Mouse (Mus musculus) right cerebral cortex, postnatal 4 days (tissue): ENCODE data around the gene Inhbb.

Source experiments
- DNase-seq: peaks from one replicate; pipeline ENCODE4 v3.0.0-alpha.2; 2022

The Inhbb gene

DNA sequence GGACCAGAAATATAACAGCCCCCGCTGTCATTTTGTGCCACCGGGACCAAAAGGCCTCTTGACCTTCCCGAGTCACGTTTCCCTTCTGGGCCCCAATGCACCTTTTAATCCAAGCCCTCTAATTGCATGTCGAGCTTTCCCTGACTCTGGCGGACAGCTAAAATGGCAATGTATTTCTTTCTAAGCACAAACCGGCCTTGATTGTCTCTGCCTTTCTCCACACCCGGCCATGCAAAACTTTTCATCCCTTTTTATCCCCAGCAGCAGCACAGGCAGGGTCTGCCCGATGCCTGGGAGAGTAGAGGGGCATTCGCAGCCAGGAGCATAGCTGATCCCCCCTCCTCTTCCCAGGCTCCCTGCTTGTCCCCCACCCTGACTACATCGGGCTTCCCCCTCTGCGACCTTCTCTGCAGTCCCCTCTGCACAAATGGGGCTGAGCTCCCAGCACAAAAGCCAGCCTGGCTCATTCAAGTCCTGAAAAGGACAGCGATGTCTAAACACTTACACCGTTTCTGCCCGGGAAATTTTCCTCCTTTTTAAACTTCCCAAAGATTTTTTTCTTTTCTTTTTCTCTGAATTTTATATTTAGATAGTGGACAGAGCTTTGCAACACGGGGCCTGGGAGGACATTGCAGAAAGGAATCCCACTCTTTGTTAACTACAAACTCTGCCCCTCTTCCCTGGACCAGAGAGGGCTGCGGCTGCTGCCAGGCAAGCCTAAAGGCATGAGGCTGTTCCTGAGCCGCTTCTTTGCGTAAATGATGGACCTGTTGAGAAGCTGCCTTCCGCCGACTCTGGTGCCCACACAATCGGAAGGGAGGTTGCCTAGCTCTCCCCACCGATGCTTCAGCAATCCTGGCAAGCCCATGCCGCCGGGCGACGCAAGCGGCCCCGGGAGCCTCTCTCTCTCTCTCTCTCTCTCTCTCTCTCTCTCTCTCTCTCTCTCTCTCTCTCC is 2.6 kb downstream of the Inhbb start:
- DNase-seq, result peak; percentile 39

GRCm38 (mm10) chr1:119417991-119418390 is 4.1 kb downstream of the Inhbb start:
- no peak for DNase-seq

- no peak for DNase-seq
Measured at GRCm38 (mm10) chr1:119417542-119417941, 4.5 kb downstream of the Inhbb start.

DNA sequence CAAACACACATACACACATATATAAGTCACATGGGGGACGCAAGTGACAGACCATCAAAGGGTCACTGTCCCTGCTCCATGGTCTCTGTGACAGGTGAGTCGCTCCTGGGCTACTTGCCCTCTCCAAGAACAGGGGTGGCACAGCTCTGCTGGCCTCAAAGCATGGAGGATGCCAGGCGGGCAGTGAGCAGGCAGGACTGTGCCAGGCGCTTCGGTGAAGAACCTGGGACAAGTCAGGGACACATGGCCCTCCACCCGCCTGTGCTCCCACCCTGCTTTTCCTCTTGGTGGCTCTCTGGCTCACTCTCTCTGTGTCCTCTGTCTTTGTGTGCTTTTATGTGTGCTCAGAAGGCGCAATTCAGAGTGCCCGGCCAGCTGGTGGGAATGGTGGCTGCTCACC is 5.4 kb downstream of the Inhbb start:
- DNase-seq, result no peak

DNA sequence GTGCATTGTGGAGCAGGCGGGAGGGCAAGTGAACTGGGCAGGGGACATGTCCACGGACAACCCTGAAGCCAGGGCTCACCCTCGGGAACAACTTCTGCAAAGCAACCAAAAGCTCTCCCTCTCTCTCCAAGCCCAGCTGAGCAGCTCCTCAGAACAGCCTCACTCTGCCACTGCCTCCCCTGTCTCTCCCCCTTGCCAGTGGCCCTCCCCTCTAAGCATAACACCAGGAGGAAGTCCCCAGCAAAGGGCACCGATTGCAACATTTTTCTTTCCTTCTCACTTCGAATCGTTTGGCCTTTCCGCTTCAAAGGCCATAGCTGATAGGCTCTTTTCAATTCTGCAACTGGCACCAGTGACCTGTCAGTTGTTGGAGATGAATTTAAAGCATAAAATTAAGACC is 5.9 kb downstream of the Inhbb start:
- DNase-seq, result no peak

DNA sequence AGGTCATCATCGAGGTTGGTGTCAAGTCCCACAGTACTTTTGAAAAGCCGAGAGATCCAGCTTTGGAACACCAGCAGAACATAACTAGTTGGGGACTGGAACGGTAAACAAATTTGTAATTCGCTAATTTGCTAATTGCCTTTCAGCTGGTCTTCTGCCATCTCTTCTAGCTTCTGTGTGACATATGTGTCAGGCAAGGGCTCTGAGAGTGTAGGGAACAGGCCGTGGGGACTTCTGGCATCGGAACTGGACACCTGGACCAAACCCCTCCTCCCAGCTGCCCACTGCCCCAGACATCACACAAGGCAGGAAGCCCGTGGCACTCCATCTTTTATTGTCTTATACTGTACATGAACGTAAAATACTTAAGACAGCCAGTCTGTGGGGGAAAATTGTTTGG is 6.9 kb downstream of the Inhbb start:
- no peak for DNase-seq

DNA sequence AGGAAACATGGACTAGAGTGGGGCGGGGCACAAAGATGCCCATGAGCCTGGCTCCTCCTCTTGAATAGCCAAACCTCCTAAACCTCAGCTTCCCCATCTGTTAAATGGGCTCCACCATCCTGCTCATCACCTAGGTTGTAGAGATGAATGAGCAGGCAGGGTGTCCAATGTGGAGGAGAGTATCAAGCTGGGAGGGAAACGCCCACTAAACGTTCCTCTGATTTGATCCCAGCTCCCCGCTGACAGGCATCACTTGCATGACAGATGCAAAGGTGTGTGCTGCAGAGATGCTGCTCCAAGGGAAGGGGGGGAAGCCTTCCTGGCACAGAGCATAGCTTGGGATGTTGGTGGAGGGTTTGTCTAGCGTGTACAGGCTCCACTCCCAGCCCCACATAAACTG is 11.4 kb downstream of the Inhbb start:
- DNase-seq, result no peak

- DNase-seq, result no peak
Measured at GRCm38 (mm10) chr1:119409599-119410168, 12.4 kb downstream of the Inhbb start.

DNA sequence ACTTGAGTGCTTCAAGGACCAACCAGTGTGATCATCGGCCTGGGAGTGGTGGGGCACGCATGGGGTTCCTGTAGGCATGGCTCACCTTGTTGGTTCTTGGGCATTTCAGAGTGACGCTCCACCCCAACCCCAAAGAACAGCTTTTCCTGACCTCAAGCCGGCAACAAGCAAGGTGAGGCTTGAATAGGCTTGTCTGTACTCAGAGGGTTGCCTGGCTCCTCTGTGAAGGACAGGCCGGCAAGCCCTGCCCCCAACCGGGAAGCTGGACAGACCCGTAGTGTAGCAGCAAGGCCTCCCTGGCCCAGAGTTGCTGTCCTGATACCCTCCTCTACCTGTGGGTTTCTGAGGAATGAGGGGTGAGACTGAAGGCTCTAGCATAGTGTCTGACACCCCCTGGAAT is 12.9 kb downstream of the Inhbb start:
- DNase-seq, result no peak

GRCm38 (mm10) chr1:119407691-119408315 is 14.2 kb downstream of the Inhbb start:
- no peak for DNase-seq

GRCm38 (mm10) chr1:119404798-119405197 is 17.2 kb downstream of the Inhbb start:
- DNase-seq, result no peak

DNA sequence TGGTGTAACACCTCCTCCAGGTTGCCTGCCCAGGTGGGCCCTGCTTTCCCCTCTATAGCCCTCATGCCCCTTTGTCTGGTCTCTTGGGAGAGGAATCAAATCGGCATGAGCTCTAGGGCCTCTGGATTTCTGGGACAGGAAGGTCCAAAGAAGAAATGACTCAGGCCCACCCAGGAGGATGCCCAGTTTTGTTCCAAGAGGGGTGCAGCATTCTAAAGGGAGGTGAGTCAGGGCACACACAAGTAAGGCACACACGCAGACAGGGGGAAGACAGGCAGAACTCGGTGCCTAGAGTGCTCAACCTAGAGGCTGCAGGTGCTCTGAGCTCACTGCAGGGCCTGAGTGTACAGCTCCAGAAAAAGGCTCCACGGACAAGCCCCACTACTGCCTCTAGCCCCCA is 17.7 kb downstream of the Inhbb start:
- DNase-seq, result no peak

- DNase-seq, result no peak
Measured at GRCm38 (mm10) chr1:119401249-119401648, 20.8 kb downstream of the Inhbb start.

DNA sequence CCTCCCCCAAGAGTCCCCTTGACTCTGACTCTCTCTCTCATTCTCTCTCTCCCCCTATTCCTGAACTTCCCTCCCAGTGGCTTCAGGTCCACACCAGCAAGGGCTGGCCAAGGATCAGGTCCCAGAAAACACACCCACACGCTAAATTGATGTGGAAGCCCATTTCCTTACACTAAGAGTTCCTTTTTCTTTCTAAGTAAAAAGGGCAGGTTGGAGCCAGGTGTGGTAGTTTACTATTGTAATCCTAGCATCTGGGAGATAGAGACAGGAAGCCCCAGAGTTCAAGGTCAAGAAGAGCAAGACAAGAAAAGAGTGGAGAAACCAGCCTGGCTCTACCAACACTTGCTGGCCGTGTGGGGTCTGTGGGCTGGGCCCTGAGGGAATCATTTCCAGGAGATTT is 23.4 kb downstream of the Inhbb start:
- no peak for DNase-seq

DNA sequence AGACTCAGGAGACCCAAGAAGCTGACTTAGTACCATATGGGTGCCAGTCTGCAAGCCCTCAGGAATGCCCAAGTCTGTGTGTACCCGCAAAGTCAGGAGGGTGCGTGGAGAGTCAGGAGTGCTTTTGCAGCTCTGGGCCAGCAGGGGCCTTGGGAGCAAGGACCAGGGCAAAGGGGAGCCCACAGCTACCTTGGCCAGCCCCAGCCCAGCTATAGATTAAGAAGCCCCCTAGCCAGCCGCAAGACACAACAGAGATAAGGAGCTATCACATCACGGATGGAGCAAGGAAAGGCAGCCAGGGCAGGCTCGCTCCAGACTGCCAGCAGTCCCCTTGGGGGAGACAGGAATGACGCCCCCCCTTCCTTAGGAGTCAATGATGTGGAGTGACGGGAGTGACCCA is 24.2 kb downstream of the Inhbb start:
- DNase-seq, result no peak

DNA sequence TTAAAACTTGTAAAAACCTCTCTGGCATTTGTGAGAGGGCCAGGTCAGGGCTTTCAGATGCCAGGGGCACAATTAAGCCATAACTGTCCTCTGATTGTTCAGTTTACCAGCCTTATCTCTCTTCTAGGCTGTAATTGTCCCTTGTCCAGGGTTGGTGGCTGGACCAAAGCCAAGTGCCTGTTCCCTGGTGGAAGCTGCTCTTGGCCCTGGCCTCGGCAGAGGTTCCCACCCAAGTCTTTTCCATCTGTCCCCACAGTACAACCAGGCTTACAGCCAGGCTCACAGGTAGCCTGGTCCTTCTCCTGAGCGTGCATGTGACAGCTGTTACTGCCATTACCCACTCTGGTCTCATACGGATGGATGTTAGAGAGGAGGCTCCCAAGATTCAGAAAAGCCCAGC is 30.7 kb downstream of the Inhbb start:
- DNase-seq, result peak; percentile 30

DNA sequence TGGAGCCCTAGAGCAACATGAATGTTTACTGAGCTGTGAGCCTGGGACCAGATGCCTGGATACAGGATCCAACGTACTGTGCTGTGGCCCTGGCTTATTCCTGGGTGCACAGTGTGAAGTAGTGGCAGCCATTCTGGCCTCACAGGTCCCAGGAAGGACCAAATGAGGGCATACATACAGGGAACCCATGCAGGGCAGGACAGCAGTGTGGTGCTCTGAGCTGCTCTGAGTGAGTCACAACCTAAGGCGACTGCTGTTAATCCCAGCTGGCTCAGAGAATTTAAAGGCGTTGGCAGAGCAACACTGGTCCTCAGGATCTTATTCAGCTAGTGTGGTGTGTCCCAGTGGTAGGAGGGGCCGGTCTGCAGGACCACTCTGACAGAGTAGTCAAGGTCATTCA is 31.4 kb downstream of the Inhbb start:
- DNase-seq, result no peak

GRCm38 (mm10) chr1:119389771-119390500 is 32.1 kb downstream of the Inhbb start:
- DNase-seq, result no peak

DNA sequence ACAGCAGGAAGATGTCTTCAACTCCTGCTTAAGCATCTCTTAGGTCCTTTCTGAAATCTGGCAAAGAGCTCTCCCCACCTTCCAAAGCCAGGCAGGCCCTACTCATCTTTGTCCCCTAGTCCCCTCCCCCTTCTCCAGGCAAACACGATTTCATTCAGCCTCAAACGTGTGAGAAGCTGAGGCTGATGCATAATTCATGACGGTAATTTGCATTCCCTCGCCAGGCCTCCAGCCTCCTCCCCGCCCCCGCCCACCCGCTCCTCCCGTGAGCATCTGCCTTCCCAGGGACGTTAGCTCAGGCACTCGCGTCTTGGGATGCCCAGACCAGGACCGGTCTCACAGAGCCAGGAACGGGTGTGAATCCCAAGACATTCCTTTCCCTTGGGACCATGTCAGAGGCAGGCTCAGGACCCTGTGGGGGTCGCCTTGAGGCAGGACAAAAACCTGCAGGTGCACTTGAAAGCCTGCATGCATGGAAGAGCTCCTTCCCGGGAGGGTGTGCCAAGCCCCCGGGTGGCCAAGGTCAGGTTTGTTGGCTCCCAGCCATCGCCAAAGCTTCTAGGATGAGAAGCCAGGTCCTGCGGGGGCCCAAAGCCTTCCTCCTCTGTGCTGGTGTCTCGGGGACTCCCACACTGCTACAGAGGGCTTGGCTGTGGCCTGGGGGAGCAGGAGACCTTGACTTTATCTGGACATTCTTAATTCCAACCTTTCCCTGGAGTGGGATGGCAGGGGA is 33.2 kb downstream of the Inhbb start:
- peak; percentile 49 for DNase-seq

GRCm38 (mm10) chr1:119386306-119386705 is 35.7 kb downstream of the Inhbb start:
- no peak for DNase-seq

DNA sequence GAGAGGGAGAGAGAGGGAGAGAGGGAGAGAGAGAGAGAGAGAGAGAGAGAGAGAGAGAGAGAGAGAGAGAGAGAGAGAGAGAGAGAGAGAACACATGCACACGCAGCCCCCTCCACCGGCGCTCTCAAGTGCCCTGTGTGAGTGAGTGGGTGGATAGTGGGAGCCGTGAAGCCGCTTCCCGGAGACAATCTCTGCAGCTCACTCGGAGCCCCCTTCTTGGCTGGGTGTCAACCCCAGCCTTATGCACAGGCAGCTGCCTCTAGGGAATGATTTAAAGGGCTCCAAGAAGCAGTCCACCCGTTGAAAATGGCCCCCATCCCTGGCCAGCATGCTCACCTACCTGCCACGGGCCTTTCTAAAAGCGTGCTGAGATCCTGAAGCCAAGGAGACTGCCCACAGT is 38.1 kb downstream of the Inhbb start:
- peak; percentile 70 for DNase-seq

DNA sequence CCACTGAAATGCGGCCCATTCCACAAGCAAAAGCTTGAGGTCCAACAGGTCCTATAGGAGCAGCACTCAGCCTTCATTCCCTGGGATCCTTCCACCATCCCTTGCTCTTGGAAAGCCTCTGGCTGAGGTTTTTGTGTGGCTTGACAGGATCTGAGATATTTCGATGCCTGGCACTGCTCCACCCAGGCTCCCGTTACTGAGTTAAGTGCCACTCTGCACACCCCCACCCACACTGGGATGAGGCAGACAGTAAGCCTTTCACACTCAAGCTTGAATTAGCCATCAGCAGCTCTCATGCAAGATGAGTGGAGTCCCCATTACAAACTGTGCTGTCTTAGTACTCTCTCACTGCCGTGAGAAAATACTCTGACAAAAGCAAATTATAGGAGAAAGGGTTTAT is 41.4 kb downstream of the Inhbb start:
- peak; percentile 39 for DNase-seq

DNA sequence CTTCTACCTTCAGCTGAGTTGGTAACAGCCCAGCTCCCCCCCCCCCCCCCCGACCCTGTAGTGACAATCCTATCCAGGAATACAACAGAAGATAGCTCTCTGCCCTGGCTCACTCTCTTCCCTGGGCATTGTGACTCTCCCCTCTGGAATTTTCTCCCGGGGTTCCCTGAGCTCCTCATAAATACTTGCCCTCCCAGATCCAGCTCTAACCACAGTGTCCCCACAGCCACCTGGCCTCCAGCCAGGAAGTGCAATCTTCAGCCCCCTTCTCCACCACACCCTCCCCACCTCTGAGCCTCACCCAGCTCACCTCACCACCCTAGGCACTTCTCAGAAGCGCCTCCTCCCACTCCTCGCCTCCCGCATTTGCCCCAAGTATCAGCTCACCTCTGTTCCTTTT is 46.7 kb downstream of the Inhbb start:
- DNase-seq, result no peak
